Mouse (Mus musculus): Measurements from ENCODE around the gene Ncbp1. TPM values are rescaled to one million over a fixed set of nuclear protein-coding genes. Genes with fewer than 3 reads are reported as not detected.

Gene Ncbp1
- total RNA-seq, 2 experiments from 2014 or later, result 21.4 to 22.2 TPM

- DNase-seq (ENCODE audit: low spot score), result peak; percentile 89
- intact Hi-C loops (cut with DNase I), result no loop called here
Measured at GRCm38 (mm10) chr4:46195781-46196487, 57.5 kb downstream of the Ncbp1 start, which contains the start of gene Xpa. Gene Xpa, minus strand, starts transcription at chr4:46196311.

- intact Hi-C loops (cut with DNase I), result no loop called here
- no peak for DNase-seq (ENCODE audit: low spot score)
Measured at GRCm38 (mm10) chr4:46196513-46196912, 58.1 kb downstream of the Ncbp1 start.

- intact Hi-C loops (cut with DNase I), result no loop called here
- DNase-seq (ENCODE audit: low spot score), result no peak
Measured at GRCm38 (mm10) chr4:46198064-46198463, 59.7 kb downstream of the Ncbp1 start.

GRCm38 (mm10) chr4:46201834-46202561 lies 63.6 kb downstream of the Ncbp1 start:
- peak; percentile 16 for DNase-seq (ENCODE audit: low spot score)
- intact Hi-C loops (cut with DNase I), result loop anchor here (2.0 to 5.0 kb wide), 3 partner anchors 105 to 263 kb away; no protein-coding TSS in a partner anchor

GRCm38 (mm10) chr4:46202562-46203126 lies 64.2 kb downstream of the Ncbp1 start:
- no peak for DNase-seq (ENCODE audit: low spot score)
- intact Hi-C loops (cut with DNase I), result loop anchor here (2.0 to 5.0 kb wide), 2 partner anchors 105 to 172 kb away; no protein-coding TSS in a partner anchor

- intact Hi-C loops (cut with DNase I), result no loop called here
- DNase-seq (ENCODE audit: low spot score), result no peak
Measured at GRCm38 (mm10) chr4:46221090-46221489, 82.7 kb downstream of the Ncbp1 start.

Other genes starting within 250 kb of the Ncbp1 start
- gene Ccdc180, start 248.3 kb upstream of the Ncbp1 start, total RNA-seq (2021), result not detected
- 10 to 100 TPM in 1 of 2 experiments, 1 to 10 TPM in 1; 9.7 to 11.7 TPM for gene Tdrd7, start 173.3 kb upstream of the Ncbp1 start, total RNA-seq (2021)
- gene Tmod1, start 99.7 kb upstream of the Ncbp1 start, total RNA-seq (2021), result 100 to 1,000 TPM; 279 to 317 TPM
- gene Tstd2, start 81 bp downstream of the Ncbp1 start, total RNA-seq (2021), result 10 to 100 TPM; 14.5 to 15.1 TPM
- gene Xpa, start 57.7 kb downstream of the Ncbp1 start, total RNA-seq (2021), result 1 to 10 TPM; 6.9 to 7.0 TPM
- gene Foxe1, start 205.0 kb downstream of the Ncbp1 start, total RNA-seq (2021), result not detected

Measured in heart, postnatal 25 days (tissue).